Mouse (Mus musculus) spleen, postnatal 4 days (tissue): Measurements from ENCODE around the gene Tdrd9.
"Not testable (repeated sequence)": the region's sequence is repeated elsewhere in the genome, so short reads cannot be mapped to it uniquely, and the experiment has no call there.

ENCODE experiments used
- DNase-seq, 2 experiments: peaks; one replicate each; pipeline ENCODE4 v3.0.0; 2022; ENCODE audit warnings: low spot score in 2 of 2

Gene Tdrd9

DNA sequence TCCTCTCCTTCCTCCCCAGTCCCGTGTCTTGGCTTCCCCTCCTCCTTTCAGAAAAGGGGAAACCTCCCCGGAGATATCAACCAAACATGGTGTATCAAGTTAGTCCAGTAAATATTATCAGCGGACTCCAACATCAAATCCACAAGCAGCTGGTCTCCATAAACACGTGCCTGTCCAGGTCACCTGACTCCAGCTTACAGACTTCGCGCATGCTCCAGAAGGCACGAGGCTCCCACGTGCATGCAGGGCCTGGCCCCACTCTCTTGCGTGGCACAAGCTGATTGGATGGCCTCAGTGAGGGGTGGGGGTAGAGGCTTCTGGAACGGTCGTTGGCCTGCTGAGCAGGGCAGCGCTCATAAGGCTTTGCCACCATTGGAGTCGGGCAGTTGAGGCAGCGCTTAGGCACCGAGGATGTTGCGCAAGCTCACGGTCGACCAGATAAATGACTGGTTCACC lies at the start of gene Tdrd9:
Tdrd9 (plus strand) TSS at position 329 of the 456 bp plus-strand sequence.
- no peak for DNase-seq

DNA sequence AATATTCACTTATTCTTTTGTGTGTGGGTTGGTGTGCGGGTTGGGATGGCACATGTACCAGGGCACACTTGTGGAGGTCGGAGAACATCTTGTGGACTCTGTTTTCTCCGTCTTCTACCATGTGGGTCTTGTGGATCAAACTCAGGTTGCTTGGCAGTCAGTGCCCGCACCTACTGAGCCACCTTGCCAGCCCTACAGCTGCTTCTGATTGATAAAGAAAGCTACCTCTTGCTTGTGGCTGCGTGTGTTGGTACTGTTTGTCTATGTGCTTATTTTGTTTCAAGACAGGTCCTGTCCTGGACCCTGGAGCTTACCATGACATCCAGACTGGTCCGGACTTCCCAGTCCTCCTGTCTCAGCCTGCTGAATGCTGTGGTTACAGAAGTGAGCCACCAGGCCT lies 48.2 kb upstream of the Tdrd9 start:
- peak in 1 of 2 experiments; percentile 65 for DNase-seq

DNA sequence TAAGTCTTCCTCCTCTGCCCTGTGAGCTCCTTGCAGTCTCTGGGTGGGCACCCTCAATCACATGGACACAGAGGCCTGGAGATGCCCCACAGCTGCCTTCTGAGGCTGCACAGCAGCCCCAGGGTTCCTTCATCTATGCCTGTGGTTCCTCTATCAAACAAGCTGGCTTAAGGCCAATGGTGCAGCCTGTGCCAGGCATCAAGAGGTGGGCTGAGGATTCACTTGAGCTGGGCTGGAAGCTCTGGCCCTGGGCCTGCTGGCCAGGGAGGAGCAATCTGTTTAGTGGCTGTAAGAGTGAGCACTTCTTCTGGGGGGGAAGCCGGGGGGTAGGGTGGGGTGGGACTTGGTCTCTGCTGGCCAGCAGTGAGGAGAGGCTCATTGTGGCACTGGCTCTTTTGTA lies 44.0 kb upstream of the Tdrd9 start:
- no peak for DNase-seq

DNA sequence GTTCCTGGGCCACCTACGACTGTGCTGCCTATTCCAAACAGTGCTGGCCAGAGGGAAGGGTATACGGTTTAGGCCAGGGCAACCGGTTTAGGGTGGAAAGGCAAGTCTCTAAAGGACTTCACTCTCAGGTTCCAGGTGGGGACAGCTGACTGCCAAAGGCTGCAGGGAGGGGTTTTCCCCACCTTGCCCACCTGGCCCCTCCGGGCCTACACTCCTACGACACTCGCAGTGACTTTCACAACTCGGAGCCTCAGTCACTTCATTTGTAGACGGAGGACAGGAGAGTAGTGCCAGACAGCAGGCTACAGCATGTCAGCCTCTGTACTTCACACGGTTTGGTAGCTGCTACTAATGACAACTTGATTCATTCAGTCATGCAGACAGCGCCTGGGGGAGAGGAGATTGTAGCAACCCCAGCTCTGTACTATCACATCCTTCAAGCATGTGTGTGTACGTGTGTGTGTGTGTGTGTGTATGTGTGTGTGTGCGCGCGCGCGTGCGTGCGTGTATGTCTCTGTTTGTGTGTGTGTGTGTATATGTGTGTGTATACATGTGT lies 42.9 kb upstream of the Tdrd9 start:
- no peak for DNase-seq

DNA sequence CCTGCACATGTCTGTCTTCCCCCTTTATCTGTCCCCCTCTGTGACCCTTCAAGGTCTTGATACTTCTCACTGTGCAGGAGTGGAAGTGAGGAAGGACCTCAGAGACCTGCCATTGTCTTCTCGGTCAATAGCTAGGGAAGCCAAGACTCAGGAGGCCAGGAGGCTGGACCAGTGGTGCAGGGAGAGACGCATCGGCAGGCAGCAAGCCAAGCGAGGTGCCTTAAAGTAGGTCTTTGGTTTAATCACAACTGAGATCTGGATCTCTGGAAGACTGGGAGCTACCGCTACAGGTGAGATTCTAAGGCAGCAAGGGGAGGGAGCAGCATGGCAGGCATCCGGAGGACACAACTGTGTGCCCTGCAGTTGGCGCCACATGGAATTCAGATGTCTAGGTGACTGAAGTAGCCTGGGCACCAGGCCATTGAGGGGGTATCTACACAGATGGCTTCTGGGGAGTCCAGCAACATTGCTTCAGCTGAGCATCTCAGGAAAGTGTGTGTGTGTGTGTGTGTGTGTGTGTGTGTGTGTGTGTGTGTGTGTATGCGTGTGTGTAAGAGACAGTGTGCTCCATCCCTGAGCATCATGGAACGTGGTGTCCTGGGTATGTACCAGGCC lies 39.8 kb upstream of the Tdrd9 start:
- no peak for DNase-seq

DNA sequence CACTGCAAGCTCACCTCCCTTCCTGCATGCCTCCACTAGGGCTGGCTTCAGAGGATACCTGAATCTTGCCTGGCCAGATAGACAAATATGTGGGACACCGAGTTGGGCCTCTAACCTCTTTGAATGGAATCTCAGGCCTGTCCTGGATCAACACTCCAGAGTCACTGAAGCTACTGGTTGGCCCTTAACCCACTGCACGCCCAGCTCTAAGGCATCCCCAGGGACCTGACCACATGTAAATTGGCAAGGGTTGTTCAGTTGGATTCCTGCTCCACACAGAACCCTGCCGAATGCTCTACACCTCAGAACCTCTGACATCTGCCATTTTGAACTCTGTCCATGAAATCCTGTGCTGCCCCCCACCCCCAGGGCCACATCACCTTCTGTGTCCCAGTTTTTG lies 38.8 kb upstream of the Tdrd9 start:
- no peak for DNase-seq

DNA sequence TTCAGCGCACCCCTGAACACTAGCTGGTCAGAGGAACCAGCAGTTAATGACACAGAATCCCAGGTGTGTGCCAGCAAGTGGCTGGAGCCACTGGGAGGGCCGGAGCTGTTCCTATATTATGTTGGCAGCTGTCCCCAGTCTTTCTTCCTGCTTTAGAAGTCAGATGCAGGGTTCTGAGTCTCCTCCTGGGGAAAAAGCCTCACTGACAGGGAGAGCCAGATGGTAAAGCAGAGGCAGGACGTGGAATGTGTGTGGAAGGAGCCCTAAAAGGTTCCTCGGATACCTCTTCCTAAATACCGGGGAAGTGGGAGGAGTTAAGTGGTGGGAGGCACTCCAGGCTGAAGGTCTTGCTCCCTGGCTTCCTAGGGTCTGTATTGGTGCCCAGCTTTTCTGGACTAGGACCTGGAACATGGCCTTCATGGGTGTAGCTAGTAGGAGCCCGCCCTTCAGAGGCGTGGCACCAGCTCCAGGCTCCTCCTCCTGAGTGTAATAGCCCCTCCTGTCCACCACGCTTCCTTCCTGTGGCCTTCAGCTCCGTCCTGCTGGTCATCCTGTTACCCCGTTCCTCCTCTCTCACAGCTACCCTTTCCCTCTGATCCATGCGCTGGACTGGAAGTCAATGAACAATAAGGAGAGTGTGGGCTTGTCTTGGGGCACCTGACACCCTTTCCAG lies 38.2 kb upstream of the Tdrd9 start:
- DNase-seq = no peak

DNA sequence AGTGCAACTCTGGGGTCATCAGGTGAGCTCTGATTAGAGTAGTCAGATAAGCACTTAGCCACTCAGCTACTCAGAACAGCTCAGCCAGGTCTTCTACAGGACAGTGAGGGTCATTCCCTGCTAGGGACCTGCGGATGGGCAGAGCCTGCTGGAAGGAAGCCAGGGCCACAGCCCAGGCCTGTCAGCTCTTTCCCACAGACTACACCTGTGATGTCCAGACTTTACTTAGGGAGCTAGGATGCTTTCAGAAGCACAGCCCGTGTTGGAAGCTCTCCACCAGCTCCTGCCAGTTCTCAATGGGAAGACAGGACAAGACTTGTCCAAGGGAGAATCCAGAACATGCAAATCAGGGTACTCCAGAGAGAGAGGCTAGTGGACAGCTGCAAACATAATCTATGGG lies 37.4 kb upstream of the Tdrd9 start:
- DNase-seq = no peak

DNA sequence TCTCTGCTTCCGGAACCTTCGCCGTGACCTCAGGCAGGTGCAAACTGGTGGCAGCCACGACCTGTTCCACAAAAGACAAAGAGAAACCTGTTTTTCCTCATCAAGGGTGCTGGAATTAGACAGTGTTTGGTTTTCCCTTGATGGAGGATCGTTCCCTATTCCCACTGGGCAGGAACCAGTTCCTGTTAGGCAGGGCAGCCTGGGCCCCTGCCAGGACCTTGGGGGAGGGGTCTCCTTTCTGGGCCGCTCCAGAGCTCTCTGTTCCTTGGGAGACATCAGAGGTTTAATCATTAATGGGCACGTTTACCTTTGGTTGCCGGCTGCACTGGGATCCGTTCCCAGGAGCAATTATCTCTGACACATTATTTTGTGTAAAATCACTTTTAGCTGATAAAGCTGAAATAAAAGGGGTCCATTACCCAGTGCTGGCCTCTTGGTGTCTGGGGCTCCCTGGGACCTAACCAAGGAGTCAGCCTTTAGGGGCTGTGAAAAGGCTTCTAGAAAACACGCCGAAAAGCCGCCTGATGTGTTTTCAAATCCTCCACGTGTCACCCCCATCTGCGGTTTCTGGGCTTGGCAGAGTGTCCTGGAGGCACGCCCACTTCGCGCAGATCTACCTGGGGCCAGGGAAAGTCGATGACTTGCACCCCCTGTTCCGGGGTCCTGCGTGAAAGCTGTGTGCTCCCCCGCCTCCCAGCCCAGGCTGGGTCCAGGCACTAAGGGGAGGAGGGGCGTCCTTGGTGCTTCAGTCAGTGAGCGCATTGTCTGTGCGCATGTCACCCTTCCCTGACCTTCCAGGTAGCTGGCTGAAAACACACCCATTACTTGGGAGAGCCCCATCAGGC lies 34.4 kb upstream of the Tdrd9 start:
- no peak for DNase-seq

DNA sequence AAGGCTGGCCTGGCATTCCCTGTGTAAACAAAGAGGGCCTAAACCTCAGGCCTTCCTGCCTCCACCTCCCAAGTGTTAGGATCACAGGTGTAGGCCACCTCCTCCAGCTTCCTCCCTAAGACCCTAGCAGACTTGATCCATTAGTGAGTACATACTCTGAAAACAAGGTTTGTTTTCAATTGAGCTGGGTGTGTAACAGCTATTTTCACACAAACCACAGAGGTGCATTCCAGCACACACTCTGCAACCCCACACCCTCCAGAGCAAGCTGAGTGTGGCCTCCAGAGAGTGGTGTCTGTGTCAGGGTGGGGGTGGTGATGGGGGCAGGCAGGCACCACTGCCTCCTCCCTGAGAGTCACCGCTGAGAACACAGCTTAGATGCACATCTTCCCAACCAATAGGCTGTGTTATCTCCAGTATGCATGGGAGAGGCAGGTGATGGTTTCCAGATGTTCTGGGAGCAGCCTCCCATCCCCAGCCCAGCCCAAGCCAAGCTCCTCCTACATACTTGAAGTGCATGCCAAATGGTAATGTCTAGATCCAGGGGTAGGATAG lies 32.7 kb upstream of the Tdrd9 start:
- DNase-seq = no peak

DNA sequence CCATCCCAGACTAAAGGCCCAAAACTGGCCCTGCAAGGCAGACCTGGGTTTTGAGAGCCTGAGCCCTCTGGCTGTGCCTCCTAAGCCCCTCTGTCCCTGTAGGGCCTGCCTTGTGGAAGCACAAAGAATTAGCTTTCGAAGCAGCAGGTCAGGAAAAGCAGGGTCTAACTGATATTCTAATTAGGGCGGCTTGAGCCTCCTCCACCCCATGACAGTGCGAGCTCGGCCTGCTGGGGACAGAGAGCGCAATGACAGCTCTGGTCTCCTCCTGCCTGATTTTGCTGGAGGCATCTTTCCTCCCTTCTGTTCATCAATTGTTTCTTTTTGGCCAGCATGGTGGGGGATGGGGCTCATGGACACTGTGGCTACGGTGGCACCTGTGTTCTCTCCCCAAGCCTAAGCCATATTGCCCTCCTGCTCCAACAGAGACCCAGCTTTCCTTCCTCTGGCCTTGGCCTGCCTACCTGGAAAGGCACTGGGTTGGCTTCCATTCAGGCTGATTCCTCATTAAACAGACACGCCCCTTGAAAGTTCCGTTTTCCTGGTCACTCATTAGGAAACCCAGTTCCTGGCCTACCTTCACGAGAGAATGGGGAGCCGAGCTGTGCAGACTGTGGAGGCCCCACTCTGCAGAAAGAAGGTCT lies 27.8 kb upstream of the Tdrd9 start:
- DNase-seq = no peak

DNA sequence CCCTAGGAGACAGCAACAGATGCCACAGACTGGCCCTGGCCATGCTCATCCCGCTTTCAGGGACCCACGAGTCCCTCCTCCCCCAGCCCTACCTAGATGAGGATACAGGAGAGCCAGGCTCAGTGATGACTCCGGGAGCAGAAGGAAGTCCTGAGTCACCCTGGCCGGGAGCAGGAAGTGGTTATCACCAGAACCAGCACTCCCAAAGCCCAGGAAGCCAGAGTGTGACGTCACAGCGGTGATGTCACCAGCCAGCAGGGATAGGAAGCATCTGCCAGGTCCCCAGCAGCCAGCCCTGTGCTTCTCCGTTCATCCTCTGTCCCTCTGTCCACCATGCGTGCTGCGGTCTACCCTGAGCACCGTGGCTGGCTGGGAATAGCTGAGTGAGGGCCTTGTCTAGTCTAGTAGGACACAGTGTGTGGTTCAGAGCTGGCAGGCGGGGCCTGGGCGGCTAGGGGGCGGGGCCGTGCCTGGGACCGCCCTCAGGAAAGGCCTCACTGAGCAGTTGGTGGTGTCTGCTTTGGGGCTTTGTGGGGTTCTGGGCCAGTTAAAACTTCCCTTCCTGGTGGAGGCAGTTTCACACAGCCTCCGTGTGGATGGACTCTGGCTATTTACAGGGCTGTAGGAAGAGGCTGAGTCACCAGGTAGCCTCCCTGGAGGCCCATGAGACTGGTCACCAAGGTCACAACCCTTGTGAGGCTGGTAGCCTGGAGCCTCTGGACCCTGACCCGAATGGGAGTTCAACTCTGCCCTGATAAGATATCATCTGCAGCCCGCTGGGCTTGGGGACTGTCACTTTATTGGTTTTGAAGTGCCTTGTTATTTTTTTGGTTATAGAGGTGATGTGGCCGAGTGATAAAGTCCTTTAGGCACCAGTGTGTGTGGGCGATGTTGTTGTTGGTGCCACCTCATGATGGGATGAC lies 27.0 kb upstream of the Tdrd9 start:
- not testable (repeated sequence) for DNase-seq

DNA sequence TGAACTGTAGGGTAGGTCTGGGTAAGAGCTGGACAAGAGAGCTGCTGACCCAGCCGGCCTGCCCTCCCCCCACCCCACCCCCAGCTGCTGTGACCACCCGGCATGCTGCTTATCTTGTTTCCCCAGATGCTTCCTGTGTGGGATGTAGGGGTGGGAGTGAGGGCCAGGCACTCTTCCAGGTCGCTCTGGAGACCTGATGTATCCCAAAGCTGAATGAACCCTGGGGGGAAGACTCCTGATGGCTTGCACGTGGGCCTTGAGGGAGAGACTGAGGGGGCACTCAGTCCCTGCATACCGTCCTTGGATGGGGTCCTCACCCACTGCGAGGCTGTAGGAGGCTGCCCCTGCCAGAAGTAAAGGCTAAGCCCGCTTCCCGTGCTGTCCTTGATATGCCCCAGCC lies 26.2 kb upstream of the Tdrd9 start:
- no peak for DNase-seq

DNA sequence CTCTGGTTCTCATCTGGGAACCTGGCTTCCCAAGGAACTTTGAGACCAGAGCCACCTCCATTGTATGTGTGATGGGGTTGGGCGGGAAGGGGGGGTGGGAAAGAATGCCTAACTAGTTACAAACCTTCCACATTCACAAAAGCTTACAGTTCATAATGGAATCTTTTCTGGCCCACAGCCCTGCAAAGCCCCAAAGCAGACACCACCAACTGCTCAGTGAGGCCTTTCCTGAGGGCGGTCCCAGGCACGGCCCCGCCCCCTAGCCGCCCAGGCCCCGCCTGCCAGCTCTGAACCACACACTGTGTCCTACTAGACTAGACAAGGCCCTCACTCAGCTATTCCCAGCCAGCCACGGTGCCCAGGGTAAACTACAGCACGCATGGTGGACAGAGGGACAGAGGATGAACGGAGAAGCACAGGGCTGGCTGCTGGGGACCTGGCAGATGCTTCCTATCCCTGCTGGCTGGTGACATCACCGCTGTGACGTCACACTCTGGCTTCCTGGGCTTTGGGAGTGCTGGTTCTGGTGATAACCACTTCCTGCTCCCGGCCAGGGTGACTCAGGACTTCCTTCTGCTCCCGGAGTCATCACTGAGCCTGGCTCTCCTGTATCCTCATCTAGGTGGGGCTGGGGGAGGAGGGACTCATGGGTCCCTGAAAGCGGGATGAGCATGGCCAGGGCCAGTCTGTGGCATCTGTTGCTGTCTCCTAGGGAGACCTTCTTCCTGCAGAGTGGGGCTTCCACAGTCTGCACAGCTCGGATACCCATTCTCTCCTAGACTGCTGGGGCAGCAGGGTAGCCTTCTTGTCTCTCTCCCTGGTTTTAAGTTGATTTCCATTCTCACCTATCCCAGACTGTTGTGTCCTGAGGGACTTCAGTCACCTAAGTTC lies 25.3 kb upstream of the Tdrd9 start:
- not testable (repeated sequence) for DNase-seq

DNA sequence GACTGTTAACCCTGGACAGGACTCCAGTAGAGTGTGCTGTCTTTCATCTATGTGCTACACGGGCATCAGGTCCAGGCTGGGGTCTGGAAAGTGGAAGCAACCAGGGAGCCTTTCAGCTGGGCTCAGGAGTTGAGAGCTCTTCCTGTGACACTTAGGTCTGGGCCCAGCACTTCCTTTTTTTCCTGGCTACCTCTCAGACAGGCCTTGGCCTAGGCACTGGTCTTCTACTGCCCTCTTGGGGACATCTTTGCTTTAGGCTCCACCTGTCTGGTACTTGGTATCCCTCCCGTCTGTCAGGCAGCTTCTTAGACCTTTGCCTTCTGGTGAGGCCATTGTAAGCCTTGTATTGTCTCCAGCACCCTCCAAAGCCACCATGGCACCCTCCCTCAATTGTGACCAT lies 24.6 kb upstream of the Tdrd9 start:
- peak in 1 of 2 experiments; percentile 65 for DNase-seq

DNA sequence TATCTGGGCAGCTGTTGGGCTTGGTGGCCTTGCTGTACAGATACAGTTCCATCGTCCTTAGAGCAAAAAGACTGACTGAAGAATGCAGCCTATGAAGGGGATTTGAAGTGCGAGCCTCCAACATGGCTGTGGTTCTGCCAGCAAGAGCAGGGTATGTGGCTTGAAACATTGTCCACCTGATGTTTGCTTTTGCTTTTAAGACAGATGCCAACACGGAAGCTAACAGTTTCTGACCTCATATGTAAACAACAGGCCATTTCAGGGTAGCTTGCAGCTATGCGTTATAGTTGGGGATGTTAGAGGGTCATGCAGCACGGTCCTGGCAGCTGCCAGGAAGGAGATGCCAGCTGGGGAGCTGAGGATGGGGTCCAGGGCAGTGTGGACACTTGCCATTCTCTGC lies 20.9 kb upstream of the Tdrd9 start:
- DNase-seq = no peak

DNA sequence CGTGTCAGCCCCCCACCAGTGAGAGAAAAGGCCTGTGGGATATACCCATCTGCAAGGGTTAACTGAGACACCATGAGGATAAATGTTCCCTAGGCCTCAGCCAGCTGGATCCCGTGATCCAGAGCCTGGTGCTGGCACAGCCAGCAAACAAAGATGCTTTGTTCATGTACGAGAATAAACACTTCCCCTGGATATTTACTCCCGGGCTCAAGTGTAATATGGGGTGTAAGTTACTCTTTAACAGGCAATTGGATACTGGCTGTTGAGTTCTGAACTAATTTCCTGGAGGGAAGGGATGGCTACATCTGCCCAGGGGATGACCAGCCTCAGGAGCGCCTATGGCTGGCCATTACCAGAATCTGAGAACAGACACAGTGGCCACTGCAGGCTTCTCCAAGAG lies 19.7 kb upstream of the Tdrd9 start:
- DNase-seq = no peak

DNA sequence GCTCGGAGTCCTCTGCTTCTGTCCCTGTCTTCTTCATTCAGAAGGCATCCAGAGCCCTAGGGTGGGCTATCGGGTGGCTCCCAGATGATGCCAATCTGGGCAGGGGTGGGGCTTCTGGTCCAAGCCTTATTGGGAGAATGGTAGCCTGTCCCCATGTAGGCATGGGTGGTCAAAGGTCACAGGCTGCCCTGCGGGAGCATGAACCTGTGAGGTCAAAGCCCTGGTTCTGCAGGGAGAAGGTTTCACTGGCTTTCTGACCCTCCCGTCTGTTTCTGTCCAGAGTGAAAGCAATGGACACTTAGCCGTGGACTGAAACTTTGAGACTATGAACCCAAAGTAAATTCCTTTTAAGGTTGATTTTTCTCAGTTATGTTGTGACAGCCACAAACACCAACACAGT lies 15.2 kb upstream of the Tdrd9 start:
- no peak for DNase-seq

DNA sequence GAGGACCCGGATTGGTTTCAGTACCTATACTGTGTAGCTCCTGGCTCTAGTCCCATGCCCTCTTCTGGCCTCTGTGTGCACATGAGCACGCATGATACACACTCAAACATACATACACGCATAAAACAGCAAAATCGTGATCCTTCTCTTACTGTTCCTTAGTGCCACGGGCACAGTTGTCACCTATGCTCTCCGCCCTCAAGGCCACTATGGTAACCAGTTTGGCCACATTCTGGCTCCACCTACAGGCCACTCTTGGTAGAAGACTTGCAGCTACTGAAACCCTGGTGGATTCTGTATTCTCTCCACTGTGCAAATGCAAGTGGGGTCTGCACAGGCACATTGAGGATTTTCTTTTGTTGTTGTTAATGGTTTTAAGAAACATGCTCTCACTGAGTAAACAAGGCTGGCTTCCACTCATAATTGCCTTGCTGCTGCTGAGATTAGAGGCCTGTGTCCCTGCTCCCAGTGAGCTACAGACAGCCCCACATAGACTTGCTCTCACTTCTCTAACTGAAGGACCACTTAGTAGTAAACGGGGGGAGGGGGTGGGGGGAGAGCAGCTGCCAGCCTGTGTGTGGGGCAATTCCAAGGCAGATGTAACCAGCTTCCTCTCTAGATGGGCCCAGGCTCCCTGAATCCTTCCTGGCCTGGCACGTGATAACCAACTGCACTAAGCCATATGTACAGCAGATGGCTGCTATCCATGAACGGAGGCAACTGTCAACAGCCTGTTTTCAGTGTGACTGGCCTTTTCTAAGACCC lies 13.1 kb upstream of the Tdrd9 start:
- peak; percentile 72 to 87 for DNase-seq
